Mouse (Mus musculus) left cerebral cortex, postnatal 25 days (tissue): Measurements from ENCODE around the gene Cdk10. TPM values are rescaled to one million over a fixed set of nuclear protein-coding genes. Genes with fewer than 3 reads are reported as not detected.
"Not testable (repeated sequence)": the region's sequence is repeated elsewhere in the genome, so short reads cannot be mapped to it uniquely, and the experiment has no call there.

ENCODE experiments used
- DNase-seq, 2 experiments: peaks; one replicate each; pipeline ENCODE4 v3.0.0; 2022; ENCODE audit warnings: low spot score in 2 of 2, mixed read lengths in 1 of 2
- intact Hi-C: fragments of 180-260 bp; cut with DNase I; formaldehyde crosslinking; loops from one replicate; pipeline ENCODE4 v1.15.1; 2025
- total RNA-seq, 2 experiments: library from RNA; stranded (reverse); gene quantifications; 2 replicates each; pipeline ENCODE4 v1.2.3; 2021

Cdk10 gene
- total RNA-seq, 2 experiments from 2014 or later: 83.4 to 88.0 TPM

GRCm38 (mm10) chr8:123255170-123255569, 30.5 kb downstream of the Cdk10 start:
- intact Hi-C loops: no loop called here
- no peak for DNase-seq

GRCm38 (mm10) chr8:123257114-123257513, 32.5 kb downstream of the Cdk10 start:
- intact Hi-C loops: no loop called here
- DNase-seq: peak; percentile 31 to 81

GRCm38 (mm10) chr8:123257593-123257992, 33.0 kb downstream of the Cdk10 start:
- intact Hi-C loops, DNase-seq: not testable (repeated sequence)

GRCm38 (mm10) chr8:123267926-123268656, 43.4 kb downstream of the Cdk10 start:
- DNase-seq: no peak
- intact Hi-C loops: no loop called here

- intact Hi-C loops: no loop called here
- DNase-seq: no peak
Observed at GRCm38 (mm10) chr8:123271147-123271546, 46.5 kb downstream of the Cdk10 start.

- intact Hi-C loops: no loop called here
- DNase-seq: no peak
Observed at GRCm38 (mm10) chr8:123271901-123272300, 47.3 kb downstream of the Cdk10 start.

- no peak for DNase-seq
- intact Hi-C loops: no loop called here
Observed at GRCm38 (mm10) chr8:123274447-123274846, 49.8 kb downstream of the Cdk10 start.

GRCm38 (mm10) chr8:123275096-123275495, 50.5 kb downstream of the Cdk10 start:
- intact Hi-C loops: no loop called here
- no peak for DNase-seq

- no peak for DNase-seq
- intact Hi-C loops: no loop called here
Observed at GRCm38 (mm10) chr8:123278445-123278844, 53.8 kb downstream of the Cdk10 start.

GRCm38 (mm10) chr8:123279828-123280227, 55.2 kb downstream of the Cdk10 start:
- DNase-seq: no peak
- intact Hi-C loops: no loop called here

- intact Hi-C loops: no loop called here
- DNase-seq: no peak
Observed at GRCm38 (mm10) chr8:123280302-123281094, 55.9 kb downstream of the Cdk10 start.

Other genes with a start within 250 kb of the Cdk10 start
- 100 to 1,000 TPM; 147 to 152 TPM for gene Ankrd11, start 182.6 kb upstream of the Cdk10 start, total RNA-seq
- 10 to 100 TPM; 64.3 to 68.6 TPM for gene Spg7, start 161.9 kb upstream of the Cdk10 start, total RNA-seq
- gene Rpl13, start 122.5 kb upstream of the Cdk10 start, total RNA-seq: 100 to 1,000 TPM; 350 to 359 TPM
- 10 to 100 TPM; 47.5 to 62.6 TPM for gene Cpne7, start 107.5 kb upstream of the Cdk10 start, total RNA-seq
- gene Sult5a1, start 66.5 kb upstream of the Cdk10 start, total RNA-seq: not detected
- not detected for gene Dpep1, start 38.6 kb upstream of the Cdk10 start, total RNA-seq
- 10 to 100 TPM; 89.9 to 92.8 TPM for gene Chmp1a, start 12.1 kb upstream of the Cdk10 start, total RNA-seq
- gene Spata33, start 12.0 kb upstream of the Cdk10 start, total RNA-seq: 1 to 10 TPM; 7.3 to 8.5 TPM
- gene Spata2l, start 11.4 kb downstream of the Cdk10 start, total RNA-seq: 100 to 1,000 TPM; 106 to 107 TPM
- 10 to 100 TPM; 20.6 to 23.0 TPM for gene Zfp276, start 29.4 kb downstream of the Cdk10 start, total RNA-seq
- gene Vps9d1, start 29.5 kb downstream of the Cdk10 start, total RNA-seq: 10 to 100 TPM; 55.2 to 61.5 TPM
- 1 to 10 TPM; 3.2 to 3.4 TPM for gene Fanca, start 93.7 kb downstream of the Cdk10 start, total RNA-seq
- 10 to 100 TPM; 16.0 to 16.5 TPM for gene Spire2, start 107.9 kb downstream of the Cdk10 start, total RNA-seq
- 100 to 1,000 TPM; 568 to 614 TPM for gene Tcf25, start 148.9 kb downstream of the Cdk10 start, total RNA-seq
- gene Mc1r, start 182.3 kb downstream of the Cdk10 start, total RNA-seq: under 1 TPM in 1 of 2 experiments, not detected in 1; 0.09 TPM
- gene Tubb3, start 186.6 kb downstream of the Cdk10 start, total RNA-seq: 100 to 1,000 TPM; 447 to 452 TPM
- 10 to 100 TPM; 67.6 to 68.8 TPM for gene Def8, start 198.7 kb downstream of the Cdk10 start, total RNA-seq